Mouse (Mus musculus): ENCODE measurements at regions not wholly inside any gene's neighbourhood (a gene's known extent, or its start where the extent isn't known, plus 50 kb on each side); places are given as distances from the start of the nearest gene placed in this dataset.

DNA sequence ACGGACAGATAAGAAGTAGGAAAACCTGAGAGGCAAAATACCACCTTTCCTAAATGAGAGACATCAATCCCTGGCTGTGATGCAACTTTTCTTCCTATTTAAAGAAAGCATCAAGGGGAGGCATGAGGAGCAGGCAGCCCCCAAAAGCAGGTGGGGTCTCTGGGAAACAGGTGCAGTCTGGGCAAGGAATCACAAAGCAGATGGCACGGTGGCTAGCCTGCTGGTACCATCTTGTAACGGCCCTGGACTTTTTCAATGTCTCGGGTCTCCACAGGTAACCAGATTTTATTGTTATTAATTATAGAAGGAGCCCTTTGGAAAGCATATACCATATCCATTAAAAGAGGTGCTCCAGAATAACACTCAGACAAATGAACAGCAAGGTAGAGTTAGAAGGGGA lies 219.6 kb downstream of the Galc start:
- no peak for DNase-seq

DNA sequence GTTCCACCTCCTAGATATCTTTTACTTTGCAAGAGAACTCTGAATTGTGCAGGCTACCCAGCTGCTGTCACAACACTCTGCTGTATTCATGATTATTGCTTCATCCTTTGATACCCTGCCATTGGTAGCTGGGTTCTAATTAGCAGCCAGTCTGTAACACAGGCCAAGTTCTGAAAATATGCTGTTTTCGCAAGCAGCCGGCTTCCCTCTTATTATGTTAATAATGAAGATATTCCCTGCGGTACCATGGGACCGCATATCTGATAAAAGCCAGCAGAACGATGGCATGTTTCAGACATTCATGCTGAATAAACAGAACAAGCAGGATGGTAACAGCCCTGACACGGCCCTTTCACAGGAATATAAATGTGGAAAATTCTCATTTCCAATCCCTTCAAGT lies 235.6 kb downstream of the Galc start:
- no peak for DNase-seq

DNA sequence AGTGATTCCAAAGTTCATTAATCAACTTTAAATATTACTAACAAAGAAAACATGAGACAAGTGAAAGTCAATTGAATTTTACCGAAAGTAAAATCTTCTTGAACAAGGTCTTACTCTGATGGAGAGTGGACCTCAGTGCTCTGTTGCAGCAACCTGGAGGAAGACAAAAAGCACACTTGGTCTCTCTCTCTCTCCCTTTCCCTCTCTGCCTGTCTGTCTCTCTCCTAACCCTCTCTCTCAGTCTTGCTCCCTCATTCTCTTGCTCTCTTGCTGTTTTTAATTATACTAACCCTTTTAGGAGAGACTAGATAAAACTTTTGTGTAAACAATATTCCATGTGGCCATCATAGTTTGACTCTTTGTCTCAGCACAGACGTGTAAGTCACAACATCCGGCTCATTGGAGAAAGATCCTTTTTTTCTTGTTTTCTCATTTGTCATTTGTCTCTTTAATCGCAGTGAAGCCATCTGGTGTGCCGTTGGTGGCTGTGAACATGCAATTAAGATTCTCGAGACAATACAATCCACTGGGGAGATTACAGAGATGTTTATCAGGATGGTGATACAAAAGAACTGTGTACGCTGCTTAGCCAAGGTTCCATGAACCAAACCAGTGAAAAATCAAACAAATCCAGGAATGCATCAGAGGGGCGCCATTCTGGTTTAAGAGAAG lies 244.5 kb downstream of the Galc start:
- no peak for DNase-seq

DNA sequence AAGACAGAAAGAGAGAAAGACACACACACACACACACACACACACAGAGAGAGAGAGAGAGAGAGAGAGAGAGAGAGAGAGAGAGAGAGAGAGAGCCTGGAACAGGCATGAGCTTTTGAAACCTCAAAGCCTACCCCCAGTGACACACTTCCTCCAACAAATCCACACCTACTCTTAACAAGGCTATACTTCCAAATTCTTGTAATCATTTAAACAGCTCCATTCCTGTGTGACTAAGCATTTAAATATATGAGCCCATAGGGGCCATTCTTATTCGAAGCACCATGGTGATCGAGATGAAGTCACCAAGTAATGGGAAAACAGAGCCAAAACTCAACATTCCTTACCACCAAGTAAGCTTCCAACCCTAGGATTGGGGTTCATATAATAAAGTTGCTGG lies 250.1 kb downstream of the Galc start:
- DNase-seq = no peak

DNA sequence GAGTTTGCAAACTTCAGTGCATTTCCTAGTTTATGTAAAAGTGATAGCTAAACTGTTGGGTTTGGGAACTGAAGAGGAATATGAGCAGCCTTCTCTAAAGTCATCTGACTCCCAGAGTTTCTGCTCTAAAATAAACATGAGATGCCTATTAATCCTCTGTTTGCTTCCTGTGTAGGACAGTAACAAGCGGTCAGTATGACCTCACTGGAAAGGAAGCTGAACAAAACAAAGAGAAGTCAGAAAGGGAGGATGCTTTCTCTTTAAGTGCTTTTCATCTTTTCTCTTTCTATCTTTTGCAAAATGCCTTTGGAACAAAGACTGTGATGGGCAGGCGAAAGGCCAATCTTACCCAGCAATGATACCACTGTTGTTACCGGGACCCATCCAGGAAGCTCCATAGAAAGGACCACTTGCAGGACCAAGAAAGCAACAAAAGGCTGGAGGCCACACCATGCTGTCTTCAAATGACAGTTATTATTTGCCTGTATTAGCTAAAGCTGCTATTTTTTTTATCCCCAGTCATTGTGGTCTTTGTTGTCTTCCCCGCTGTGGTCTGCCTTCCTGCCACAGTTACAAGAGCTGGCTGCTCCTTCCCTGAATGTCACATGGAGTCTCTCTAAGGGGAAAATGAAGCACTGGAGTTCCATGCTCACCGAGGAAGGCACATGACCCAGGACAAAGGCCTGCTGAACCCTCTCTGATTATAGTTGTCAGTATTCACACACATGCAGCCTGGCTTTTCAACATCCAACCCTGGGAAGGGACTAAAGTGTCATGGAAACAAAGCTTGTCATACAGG lies 253.4 kb downstream of the Galc start:
- no peak for DNase-seq

DNA sequence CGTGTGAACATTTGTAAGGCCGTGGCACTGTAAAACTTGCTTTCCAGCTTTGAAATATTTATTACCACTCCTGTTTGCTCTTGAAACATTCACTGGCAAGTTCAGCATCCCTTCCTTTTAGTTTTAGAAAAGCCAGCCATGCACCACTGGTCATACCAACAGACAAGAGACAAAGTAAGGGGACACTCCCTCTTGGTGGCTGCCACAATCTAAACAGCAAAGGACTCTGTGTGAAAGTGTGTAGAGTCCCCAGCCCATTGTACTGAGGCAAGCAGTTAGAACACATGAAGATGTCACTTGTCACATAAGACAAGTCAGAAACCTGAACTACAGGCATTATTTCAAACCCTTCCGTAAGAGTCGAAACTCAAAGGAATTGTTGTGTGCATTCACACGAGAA lies 257.0 kb downstream of the Galc start:
- DNase-seq = no peak

DNA sequence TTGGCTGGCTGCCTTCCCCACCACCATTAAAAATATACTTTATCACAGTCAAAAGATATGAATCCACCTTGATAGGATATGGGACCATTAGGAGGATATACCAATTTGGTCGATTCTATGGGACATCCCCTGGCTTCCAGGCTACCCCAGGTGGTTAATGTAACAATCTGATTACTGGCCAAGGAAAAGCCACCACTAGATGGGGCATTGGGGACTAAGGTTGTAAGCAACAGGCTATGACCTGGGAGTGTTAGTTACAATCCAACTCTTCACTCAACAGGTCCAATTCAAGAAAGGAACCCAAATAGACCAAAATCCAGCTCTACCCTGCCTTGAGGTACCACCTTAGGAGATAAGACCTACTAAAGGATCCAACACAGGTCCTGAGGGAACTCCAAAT lies 264.4 kb downstream of the Galc start:
- DNase-seq = no peak

DNA sequence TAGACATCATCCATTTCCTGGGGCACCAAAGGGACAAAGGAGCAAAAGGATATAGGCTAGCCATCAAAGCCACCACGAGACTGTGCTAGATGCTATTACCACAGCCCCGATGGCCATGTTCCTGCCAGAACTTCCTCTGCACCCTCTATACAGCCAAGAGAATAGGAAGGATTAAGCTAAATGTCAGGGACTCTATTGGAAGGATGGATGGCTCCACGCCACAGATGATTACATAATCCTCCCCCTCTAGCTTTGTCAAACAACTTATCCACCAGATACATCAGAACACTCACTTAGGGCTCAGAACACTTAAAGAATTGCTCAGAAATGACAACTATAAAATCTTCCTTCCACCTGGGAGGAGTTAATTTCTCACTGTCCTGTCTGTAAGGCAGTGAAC lies 265.3 kb downstream of the Galc start:
- DNase-seq = no peak

DNA sequence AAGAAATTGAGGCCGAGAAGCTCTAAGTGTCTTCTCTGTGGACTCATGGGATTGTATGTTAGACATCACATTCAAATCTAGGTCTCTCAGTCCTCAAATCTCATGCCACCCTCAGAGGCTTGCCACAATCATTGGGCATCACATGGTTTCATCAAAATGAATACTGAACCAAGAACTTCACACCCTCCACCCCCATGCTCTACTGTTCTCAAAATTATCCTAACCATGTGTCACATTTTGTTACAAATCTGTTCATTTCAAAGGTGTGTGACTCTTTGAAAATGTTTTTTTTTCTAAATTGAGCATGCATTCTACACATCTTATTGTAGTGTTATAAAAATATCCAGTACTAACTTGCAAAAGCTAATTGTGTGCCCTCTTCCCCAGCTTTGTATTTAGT lies 275.9 kb downstream of the Galc start:
- DNase-seq = no peak

DNA sequence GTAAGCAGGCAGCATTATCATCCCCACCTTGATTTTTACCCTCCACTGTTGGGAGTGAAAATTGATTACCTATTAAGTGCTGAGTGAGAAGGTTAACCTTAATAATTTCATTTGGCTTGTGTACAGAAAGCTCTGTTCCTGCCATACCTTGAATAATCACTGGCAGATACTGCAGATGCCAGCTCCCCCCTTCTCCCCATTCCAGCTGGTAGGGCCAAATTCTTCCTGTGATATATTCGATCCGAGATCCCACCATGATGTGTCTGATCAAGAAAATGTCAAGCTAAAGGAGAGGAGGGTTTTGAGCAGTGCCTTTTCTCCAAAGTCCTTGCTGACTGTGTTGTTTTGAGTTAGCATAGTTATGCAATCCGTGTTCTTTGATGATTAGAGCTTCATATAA lies 280.6 kb downstream of the Galc start:
- no peak for DNase-seq

DNA sequence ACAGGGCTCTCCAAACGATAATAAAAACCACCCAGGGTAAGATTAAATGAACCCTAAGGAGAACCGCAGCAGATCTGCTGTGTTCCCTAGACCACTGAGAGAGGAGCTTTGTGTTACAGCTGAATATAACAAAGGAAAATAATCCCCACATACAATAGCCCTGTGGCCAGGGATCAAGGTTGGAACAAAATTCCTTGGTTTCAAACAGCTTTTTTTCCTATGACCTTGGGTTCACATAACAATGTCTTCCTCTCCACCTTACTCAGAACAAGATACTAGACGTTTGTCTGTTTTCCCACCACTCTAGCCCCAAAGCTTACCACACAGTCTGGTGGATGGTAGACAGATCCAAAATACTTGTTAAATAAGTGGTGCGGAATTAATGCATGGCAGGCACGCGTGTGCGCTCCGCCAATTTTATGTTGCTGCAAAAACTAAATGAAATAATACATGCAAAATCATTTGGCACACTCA lies 281.0 kb downstream of the Galc start:
- no peak for DNase-seq

DNA sequence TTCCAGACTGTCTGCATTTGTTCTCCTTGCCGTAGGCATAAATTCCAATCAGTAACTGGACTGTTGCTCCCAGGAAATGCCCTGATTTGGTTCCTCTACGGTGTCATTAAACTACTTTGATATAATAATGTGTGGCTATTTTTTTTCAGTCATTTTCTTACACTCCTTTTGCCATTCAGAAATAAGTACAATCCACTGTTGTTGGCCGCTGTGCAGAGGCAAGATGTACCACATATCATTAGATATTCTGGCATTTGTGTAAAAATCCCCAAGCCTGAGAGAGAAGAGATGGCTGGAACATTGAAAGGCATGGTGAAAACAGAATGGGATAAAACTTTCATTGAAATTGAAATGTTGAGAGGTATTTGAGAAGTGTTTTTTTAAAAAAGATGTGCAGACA lies 281.6 kb downstream of the Galc start:
- DNase-seq = no peak

DNA sequence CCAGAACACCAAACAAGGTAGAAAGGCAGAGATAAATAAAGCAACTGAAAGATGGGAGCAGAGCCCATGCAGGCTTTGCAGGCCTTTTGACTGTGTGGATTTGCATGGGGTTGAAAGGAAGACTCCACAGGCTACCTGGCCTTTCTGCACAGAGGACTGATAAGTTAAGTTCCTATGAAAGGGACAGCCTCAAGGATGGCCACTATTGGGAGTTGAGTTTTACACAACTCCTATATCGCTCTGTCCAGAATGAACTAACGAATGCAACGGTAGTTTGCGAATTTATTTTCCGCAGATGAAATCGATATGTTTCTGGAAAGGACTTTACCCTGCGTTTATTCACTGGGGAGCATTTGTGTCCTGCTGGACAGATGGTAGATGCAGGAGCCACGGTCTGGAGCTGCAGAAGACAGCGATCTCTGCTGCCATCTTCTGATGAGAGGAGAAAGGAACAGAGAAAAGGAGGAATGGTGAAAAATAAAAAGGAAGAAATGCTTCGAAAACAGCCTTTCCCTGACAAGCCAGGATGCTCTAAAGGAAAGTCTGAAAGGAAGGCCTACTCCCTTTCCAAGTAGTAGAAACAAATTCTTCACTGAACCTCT lies 285.2 kb downstream of the Galc start:
- DNase-seq = no peak

DNA sequence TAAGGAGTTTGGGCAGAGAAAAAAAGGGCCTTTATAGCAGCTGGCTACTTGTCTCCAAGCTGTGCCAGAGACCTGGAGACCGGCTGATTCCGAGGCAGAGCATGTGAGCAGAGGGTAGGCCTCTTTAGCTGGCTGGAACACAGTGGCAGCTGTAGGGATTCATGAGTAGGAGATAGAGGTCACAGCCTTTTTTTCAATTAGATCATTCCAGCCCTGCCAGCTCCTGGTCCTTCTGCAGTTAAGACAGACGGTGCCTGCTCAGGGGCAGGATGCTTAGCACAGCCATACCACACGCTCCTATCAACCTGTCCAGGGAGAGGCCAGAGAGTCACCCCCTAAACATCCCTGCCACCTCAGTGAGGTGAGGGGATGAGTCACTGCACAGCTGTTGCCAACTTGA lies 302.1 kb downstream of the Galc start:
- DNase-seq = no peak

DNA sequence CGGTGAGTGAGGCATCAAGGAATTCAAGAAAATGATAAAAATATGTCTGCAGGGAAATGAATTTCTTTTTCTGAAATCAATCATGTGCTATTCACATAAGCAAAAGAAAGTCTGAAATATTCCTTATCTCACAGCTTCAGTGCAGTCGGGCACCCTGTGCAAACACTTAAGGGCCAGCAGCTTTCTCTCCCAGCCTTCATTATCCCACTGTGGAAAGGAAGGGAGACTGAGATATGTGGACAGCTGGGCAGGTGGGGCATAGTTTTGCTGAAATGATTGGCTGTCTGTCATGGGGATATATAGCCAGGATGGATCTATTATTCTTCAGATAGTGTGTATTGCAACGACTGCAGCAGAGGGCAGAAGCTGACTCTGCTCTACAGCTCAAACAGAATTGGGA lies 305.9 kb downstream of the Galc start:
- no peak for DNase-seq

DNA sequence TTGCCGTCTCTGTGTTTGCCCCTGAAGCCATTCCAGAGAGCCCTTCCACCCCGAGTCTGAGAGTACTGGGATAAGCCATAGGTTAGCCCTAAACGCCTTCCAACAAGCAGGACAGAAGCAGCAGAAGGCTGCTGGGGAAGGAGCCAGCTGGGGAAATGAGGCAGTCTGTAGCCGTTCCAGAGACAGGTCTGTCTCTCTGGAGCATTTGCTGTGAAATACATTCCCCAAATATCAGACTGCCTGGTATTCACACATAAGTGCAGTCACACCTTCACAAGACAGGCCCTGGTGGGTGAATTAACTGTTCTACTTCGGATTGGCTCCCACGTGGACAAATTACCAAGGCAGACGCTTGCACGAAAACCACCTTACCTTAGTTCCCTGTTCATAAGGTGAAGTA lies 307.1 kb downstream of the Galc start:
- no peak for DNase-seq

DNA sequence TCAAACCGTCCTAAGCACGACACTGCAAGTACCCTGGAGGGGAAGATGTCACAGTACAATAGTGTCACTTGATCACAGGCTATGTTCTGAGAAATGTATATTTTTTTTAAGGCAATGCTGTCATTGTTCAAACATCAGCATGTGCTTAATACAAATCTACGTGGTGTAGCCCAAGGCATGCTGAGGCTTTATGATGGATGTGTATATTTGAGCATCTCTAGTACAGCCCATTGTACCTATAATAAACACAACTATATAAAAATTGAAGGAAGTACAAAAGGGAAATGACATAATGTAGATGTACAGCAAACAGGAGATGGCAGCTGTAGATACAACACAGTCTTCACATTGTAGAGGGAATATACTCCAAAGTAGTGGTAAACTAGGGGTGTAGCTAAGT lies 309.2 kb downstream of the Galc start:
- DNase-seq = no peak

DNA sequence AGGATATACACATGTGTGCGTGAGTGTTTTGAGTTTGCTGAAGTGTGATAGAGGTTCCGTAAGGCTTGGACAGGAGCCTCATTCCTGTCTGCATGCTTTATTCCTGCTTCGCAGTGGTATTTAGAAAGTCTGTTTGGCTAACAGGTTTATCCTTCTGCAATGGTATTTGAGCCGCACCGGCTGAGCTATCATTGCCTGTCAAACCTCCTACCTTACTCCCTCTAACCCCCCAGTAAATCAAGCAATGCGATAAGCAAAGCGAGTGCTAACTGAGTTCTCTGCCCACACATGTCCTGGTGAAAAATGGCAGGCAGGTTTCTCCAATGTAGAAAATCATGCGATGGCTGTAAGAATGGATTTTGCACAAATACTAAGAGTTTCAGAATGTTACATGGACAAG lies 311.8 kb downstream of the Galc start:
- no peak for DNase-seq

DNA sequence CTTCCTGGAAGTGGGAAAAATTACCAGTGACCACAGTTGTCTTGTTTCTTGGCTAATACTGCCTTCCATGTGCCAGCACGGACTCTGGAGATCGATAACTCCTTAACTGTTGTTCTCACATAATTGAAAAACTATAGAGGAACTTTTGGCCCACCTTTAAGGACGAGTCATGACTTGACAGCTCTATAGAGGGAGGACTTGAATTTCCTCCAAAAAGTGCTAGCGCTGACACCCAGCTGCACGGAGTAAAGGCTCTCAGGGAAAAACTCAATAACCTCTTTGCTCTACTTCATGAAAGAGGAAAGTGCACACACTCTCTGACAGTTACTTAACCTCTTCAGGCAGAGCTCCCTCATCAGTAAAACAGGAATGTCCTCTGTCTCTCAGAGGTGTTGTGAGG lies 320.9 kb downstream of the Galc start:
- no peak for DNase-seq

DNA sequence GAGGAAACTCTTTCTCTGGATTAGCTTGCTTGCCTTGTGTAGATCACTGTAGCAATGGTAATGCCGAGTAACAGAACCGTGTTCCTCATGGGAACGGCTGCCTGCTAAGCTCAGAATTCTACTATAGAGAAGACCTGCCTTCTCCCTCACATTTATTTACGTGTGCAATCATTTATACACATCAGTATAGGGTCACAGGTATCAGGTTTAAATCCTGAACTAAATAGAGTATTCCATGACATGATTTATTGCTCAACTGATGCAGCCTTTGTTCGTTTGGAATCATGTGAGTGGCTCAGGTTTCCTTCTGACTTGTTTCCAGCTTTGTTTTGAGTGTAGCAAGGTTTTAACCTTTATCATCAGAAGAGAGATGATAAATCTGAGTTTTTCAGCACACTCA lies 329.4 kb downstream of the Galc start:
- DNase-seq = no peak

DNA sequence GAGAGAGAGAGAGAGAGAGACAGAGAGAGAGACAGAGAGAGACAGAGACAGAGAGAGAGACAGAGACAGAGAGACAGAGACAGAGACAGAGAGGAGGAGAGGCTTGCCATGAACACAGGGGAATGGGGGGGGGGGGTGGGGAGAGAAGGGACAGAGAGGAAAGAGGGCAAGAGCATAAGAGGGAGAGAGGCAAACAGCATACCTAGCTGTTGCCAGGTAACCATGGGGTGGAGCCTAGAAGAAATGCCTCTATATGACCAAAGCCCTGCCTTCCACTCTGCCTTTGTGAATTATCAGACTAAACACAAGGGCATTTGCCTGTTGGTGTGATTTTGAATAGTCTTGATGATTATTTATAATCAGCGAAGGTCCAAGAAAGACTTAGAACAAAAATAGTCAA lies 332.2 kb downstream of the Galc start:
- DNase-seq = no peak

DNA sequence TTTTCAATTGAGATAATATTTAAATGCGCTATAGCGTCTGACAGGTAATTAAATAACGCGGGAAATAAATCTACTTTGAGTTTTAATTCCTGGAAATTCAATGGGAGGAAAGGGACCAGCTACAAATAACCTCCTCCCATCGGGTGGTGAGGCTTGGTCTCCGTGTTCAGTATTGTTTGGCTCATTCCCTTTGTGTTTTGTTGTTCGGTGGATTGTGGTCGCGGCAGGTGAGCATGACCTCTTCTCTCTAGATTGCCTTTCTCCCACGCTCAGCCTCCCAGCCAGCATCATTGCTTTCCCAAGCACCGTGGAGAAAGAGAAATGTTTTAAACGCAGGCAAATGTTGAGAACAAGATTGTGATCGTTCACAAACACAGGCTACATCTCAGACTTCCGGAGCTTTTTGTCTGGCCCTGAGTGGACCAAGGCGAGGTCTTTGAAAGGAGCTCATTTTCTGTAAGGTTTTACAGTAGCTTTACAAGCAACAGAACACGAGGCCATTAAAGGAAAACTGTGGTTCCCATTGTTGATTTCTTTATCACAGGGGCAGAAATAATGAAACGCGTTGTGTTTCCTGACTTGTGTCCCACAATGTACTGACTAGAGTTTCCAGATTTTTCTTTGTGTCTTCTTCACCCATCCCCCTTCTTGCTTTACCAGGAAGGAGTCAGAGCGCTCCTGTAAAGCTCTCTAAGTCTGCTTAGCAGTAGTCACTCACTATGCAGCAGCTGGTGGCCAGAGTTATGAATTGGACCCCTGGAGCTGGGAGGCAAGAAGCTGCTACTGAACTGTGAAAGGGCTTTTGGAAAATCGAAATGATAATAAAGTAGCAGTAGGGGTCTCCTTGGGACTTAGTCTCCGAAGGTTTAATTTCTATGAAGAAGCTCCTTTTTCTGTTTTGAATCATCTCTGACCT lies 337.7 kb downstream of the Galc start:
- no peak for DNase-seq

DNA sequence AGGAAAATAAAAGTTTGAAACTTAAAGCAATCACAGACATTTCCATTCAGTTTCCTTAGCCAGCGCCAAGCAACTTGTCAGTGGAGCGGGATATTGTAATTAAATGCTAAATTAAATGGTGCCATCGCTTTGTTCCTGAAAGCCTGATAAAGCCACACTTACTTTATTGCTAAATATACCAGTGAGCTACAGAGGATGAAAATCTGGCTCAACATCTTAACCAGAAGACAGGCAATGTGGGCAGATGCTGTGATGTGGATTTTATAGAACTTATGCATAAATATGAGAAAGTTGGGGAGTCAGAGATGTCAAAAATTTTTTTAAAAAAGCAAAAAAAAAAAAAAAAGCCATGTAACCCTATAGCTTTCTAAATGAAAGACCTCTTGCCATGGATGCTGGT lies 340.8 kb downstream of the Galc start:
- DNase-seq = no peak

Data from adrenal gland, adult 8-10 months (tissue).